Mouse (Mus musculus) limb, embryonic 13.5 days (tissue): ENCODE data around the gene Ndufaf2. TPM values are rescaled to one million over a fixed set of nuclear protein-coding genes. Genes with fewer than 3 reads are reported as not detected.

Experiments used
- ATAC-seq: fragments of 200-750 bp; cut with Nextera tagmentation; 2 replicates; pipeline ENCODE4 v1.8.0; 2017; ENCODE audit warnings: low read depth, moderate number of reproducible peaks, moderate TSS enrichment; ENCODE audit not compliant: low FRiP score
- H3K27ac ChIP-seq: fragments of 300-500 bp; sonication (generic); 2 replicates; pipeline ENCODE4 v1.5.1; 2015; ENCODE audit warnings: inconsistent platforms, mild to moderate bottlenecking, moderate library complexity
- H3K27me3 ChIP-seq: fragments of 300-500 bp; sonication (generic); 2 replicates; pipeline ENCODE4 v1.6.1; 2015; ENCODE audit warnings: mild to moderate bottlenecking, inconsistent platforms
- H3K36me3 ChIP-seq: fragments of 300-500 bp; sonication (generic); 2 replicates; pipeline ENCODE4 v1.6.1; 2015; ENCODE audit warnings: inconsistent platforms, mild to moderate bottlenecking, moderate library complexity
- H3K4me1 ChIP-seq: fragments of 300-500 bp; sonication (generic); 2 replicates; pipeline ENCODE4 v1.6.1; 2015; ENCODE audit warnings: inconsistent platforms
- H3K4me2 ChIP-seq: fragments of 300-500 bp; sonication (generic); replicated peaks from 2 replicates; pipeline ENCODE4 v1.6.1; 2015; ENCODE audit warnings: inconsistent platforms, mild to moderate bottlenecking, moderate library complexity
- H3K4me3 ChIP-seq: fragments of 300-500 bp; sonication (generic); 2 replicates; pipeline ENCODE4 v1.5.1; 2015; ENCODE audit warnings: moderate library complexity, mild to moderate bottlenecking, inconsistent platforms
- H3K9ac ChIP-seq: fragments of 300-500 bp; sonication (generic); 2 replicates; pipeline ENCODE4 v1.6.1; 2015; ENCODE audit warnings: mild to moderate bottlenecking, inconsistent platforms
- H3K9me3 ChIP-seq: fragments of 300-500 bp; sonication (generic); 2 replicates; pipeline ENCODE4 v1.6.1; 2016; ENCODE audit warnings: inconsistent platforms
- WGBS: fragments of 180-500 bp; shearing (Covaris S2); methylation state at CpG from one replicate; pipeline ENCODE4 v1.1.7; 2015; 5-methylcytosine and 5-hydroxymethylcytosine counted together
- polyA plus RNA-seq: library from polyadenylated mRNA; unstranded; fragments of >200 nt; fragmentation: Nextera tagmentation; extraction: Ambion mirVana; gene quantifications from 2 replicates; pipeline ENCODE4 v1.2.1, GENCODE M21; 2015

Gene Ndufaf2
- polyA plus RNA-seq, 1 experiment from 2014 or later: 88.5 TPM

DNA sequence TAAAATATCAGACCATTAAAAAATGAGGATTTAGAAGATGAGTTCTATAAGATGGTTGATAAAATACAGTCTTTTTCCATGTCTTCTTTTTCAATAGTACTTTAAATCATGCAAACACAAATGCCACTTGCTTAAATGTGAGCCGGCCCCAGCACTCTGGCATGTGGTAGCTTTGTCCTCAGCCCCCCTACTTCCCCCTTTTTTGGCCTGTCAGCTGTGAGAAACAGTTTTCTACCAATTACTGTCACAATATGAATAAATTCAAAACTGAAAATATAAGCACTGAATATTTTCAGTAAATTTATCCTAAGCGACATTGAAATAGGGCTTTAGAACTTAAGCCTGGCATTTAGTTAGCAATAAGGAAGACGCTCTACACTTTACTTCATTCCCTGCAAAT, 44.2 kb downstream of the Ndufaf2 start:
- ATAC-seq: no peak
- no peaks in the 10 kb centered on the region for H3K9me3 ChIP-seq
- H3K27me3 ChIP-seq: no peaks in the 10 kb centered on the region
- WGBS: 79% methylated on average over 3 of the region's 3 CpGs
- no peaks in the 10 kb centered on the region for H3K4me1 ChIP-seq
- no peak overlapping the region for H3K4me3 ChIP-seq
- no peaks in the 10 kb centered on the region for H3K36me3 ChIP-seq
- H3K27ac ChIP-seq: no peak overlapping the region
- no peak overlapping the region for H3K4me2 ChIP-seq
- no peak overlapping the region for H3K9ac ChIP-seq

DNA sequence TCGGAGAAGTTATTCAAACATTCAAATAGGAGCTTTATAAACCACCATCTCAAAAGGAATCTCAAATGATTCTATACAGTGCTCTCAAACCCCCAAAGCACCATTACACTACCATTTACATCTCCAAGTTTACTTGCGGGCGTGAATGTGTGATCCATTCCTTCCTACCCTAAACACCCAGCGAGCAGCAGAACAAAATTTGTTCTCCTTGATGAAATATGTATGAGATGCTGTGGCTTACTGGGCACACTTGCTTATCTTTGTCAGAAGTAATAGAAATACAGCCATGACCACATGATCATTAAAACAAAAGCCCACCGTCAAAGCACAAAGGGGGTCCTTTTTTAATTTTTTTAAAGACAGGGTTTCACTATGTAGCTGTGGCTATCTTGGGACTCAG, 44.9 kb downstream of the Ndufaf2 start:
- no peak overlapping the region for H3K4me2 ChIP-seq
- ATAC-seq: no peak
- no peaks in the 10 kb centered on the region for H3K9me3 ChIP-seq
- no peaks in the 10 kb centered on the region for H3K36me3 ChIP-seq
- H3K27me3 ChIP-seq: no peaks in the 10 kb centered on the region
- H3K4me3 ChIP-seq: no peak overlapping the region
- H3K27ac ChIP-seq: no peak overlapping the region
- H3K4me1 ChIP-seq: no peaks in the 10 kb centered on the region
- 91% methylated on average over 5 of the region's 5 CpGs for WGBS
- H3K9ac ChIP-seq: no peak overlapping the region

DNA sequence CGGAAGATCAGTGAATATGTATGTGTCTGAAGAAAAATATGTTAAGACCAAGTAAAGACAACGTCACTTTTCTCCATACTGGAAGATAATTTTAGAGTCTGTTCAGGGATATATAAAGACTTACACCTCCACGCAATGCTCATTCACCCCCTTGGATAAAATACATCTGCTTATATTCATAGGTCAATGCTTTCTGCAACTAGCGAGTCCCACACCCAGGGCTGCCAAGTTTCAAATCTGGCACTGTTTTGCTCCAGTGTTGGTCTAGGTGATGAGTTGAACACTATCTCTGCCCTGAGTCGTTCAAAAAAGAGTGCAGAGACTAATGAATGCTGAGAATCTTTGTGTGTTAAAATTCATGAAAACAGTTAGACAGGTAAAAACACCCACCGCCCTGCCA, 47.5 kb downstream of the Ndufaf2 start:
- Histone ChIP-seq H3K36me3 (no peaks in the 10 kb centered on the region), H3K9ac (no peak overlapping the region), H3K27ac (no peak overlapping the region), H3K27me3 (no peaks in the 10 kb centered on the region), H3K4me1 (peaks cover 4% of the 10 kb centered on the region; the same call in 1 of the 2 replicates), H3K4me3 (no peak overlapping the region), H3K4me2 (no peak overlapping the region), H3K9me3 (no peaks in the 10 kb centered on the region)
- no peak for ATAC-seq
- 88% methylated on average over 6 of the region's 6 CpGs for WGBS

DNA sequence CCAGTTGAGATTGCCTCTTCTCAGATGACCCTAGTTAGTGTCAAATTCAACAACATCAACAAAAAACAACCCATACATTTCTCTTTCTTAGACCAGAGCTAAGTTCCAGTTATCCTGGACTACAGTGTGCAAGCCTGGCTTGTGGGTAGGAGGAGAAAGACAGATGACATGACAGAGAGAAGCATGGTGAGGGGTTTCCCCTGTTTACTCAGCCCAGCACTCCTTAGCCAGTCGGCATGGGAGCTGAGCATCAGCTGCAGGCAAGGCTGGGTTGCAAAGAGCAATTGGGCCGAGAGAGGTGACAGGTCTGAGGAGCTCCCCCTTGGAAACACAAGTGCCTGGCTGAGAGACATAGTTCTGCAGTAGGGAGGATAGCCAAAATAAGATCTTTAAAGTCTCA, 57.7 kb downstream of the Ndufaf2 start:
- H3K4me1 ChIP-seq: peaks cover 10% of the 10 kb centered on the region; the same call in 1 of the 2 replicates
- no peak overlapping the region for H3K27ac ChIP-seq
- 36% methylated on average over 2 of the region's 2 CpGs for WGBS
- ATAC-seq: no peak
- no peaks in the 10 kb centered on the region for H3K27me3 ChIP-seq
- H3K4me3 ChIP-seq: no peak overlapping the region
- H3K4me2 ChIP-seq: no peak overlapping the region
- no peak overlapping the region for H3K9ac ChIP-seq
- no peaks in the 10 kb centered on the region for H3K36me3 ChIP-seq
- no peaks in the 10 kb centered on the region for H3K9me3 ChIP-seq

DNA sequence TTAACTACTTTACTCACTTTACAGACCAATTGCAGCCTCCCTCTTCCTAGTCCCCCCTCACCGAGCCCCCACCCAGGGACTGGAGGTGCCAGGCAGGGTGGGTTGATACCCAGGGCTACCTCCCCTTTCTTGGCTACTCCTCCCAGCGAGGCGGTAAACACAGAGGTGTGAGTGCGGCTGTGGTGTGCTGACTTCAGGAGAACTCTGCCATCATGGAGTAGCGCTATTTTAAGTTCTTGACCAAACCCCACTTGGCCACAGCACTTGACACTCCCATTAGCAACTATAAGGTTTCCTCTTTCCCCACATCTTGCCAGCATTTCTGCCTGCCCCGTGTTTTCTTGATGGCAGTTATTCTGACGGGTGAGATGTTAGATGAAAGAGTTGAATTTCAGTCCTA, 62.0 kb downstream of the Ndufaf2 start:
- H3K27ac ChIP-seq: no peak overlapping the region
- H3K36me3 ChIP-seq: no peaks in the 10 kb centered on the region
- no peaks in the 10 kb centered on the region for H3K27me3 ChIP-seq
- no peak overlapping the region for H3K4me2 ChIP-seq
- no peak overlapping the region for H3K4me3 ChIP-seq
- peaks cover 10% of the 10 kb centered on the region; the same call in 1 of the 2 replicates for H3K4me1 ChIP-seq
- H3K9ac ChIP-seq: no peak overlapping the region
- H3K9me3 ChIP-seq: no peaks in the 10 kb centered on the region
- 57% methylated on average over 7 of the region's 7 CpGs for WGBS
- no peak for ATAC-seq

DNA sequence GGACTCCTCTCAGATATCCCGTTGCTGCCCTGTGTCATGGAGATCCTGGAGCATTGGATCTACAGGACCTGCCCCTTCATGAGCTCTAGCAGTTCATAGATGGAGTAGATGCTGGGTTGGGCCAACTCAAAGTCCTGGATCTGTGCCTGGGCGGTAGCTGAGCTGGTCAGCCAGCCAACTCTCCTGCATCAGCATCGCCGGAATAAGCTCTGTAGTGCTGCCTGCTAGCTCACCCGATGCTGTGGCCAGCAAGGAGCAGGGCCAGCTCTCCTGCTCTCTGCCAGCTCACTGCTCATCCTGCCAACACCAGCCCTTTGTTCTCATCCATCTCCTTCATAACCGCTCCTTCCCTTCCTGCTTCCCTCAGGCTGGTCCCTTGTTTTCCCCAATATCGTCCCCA, 62.8 kb downstream of the Ndufaf2 start:
- ATAC-seq: no peak
- H3K4me2 ChIP-seq: no peak overlapping the region
- H3K27ac ChIP-seq: no peak overlapping the region
- H3K36me3 ChIP-seq: no peaks in the 10 kb centered on the region
- H3K4me1 ChIP-seq: peaks cover 7% of the 10 kb centered on the region; the same call in 1 of the 2 replicates
- no peak overlapping the region for H3K4me3 ChIP-seq
- 90% methylated on average over 7 of the region's 7 CpGs for WGBS
- H3K27me3 ChIP-seq: no peaks in the 10 kb centered on the region
- H3K9me3 ChIP-seq: no peaks in the 10 kb centered on the region
- no peak overlapping the region for H3K9ac ChIP-seq

DNA sequence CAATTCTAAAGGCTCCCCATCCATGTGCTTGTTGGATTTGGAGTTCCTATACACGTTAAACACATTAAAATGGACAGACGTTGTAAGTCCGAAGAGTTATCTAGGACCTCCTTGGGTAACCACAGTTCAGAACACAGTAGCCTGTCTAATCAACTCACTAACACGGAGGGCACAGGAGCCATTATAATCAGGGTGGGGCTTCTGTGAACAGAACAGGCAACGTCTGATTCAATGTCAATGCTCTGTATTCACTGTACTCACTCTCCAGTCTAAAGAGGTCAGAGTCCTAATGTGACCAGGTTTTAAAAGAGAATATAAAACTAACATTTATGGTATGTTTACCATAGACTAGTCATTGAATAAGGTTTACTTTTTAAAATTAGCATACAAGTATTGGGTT, 63.7 kb downstream of the Ndufaf2 start:
- no peak overlapping the region for H3K4me2 ChIP-seq
- H3K4me1 ChIP-seq: peaks cover 4% of the 10 kb centered on the region; the same call in 1 of the 2 replicates
- H3K36me3 ChIP-seq: peaks cover 3% of the 10 kb centered on the region; the same call in 1 of the 2 replicates
- H3K9me3 ChIP-seq: no peaks in the 10 kb centered on the region
- ATAC-seq: no peak
- H3K27me3 ChIP-seq: no peaks in the 10 kb centered on the region
- no peak overlapping the region for H3K9ac ChIP-seq
- H3K27ac ChIP-seq: no peak overlapping the region
- no peak overlapping the region for H3K4me3 ChIP-seq
- 92% methylated on average over 5 of the region's 5 CpGs for WGBS

DNA sequence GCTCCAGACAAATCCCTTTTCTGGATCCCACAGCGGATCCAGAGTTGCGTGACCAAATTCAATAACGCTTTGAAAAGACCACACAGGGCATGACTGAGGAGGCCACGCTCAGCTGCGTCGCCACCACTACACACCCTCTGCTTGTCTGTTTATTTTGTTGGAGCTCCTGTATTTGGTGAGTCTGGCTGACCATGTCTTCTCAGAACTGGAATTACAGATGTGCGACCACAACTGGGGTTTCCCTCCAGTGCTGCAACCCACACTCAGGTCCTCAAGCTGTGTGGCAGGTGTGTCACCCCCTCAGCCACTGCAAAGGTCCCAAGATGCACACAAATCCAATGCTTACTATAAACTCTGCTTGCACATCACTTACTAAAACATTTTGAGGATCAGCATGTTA, 66.1 kb downstream of the Ndufaf2 start:
- Histone ChIP-seq H3K4me2 (no peak overlapping the region), H3K9me3 (no peaks in the 10 kb centered on the region), H3K9ac (no peak overlapping the region), H3K4me3 (no peak overlapping the region), H3K27ac (no peak overlapping the region), H3K4me1 (peaks cover 4% of the 10 kb centered on the region; the same call in 1 of the 2 replicates), H3K27me3 (no peaks in the 10 kb centered on the region), H3K36me3 (peaks cover 3% of the 10 kb centered on the region; the same call in 1 of the 2 replicates)
- ATAC-seq: no peak
- 90% methylated on average over 7 of the region's 7 CpGs for WGBS

DNA sequence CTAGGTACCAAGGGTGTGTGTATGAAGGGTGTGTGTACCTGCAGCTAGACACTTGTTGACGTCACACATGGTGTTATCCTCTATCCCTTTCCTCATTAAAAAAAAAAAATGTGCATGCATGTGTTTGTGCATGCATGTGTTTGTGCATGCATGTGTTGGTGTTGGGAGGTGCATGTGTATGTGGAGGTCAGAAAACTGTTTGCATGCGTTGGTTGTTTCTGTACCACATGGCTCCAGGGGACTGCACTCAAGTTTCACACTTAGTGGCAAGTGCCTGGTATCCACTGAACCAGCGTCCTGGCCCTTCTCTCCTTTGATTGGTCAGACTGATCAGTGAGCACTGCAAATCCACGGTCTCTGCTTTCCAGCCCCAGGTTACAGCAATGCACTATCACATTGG, 71.7 kb downstream of the Ndufaf2 start:
- no peak for ATAC-seq
- Histone ChIP-seq H3K27me3 (no peaks in the 10 kb centered on the region), H3K36me3 (peaks cover 3% of the 10 kb centered on the region; the same call in 1 of the 2 replicates), H3K9ac (no peak overlapping the region), H3K4me2 (no peak overlapping the region), H3K27ac (no peak overlapping the region), H3K4me3 (no peak overlapping the region), H3K9me3 (no peaks in the 10 kb centered on the region), H3K4me1 (no peaks in the 10 kb centered on the region)
- 54% methylated on average over 4 of the region's 4 CpGs for WGBS

DNA sequence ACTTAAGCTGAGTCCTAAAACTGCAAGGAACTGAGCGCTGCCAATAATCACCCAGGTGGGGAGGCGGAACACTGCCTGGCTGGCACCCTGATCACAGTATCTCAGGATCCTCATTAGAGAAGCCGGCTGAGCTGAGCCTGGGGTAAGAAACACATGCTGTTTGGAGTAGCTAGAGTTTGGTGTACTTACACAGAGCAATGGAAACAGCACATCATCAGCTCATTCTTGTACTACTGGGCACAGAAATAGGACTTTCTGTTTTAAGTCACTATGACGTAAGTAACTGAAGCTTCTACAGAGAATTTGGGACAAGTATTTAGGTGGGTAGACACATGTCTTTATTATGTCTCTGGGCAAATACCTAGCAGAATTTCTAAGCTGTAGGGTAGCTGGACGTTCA, 72.4 kb downstream of the Ndufaf2 start:
- 77% methylated on average over 5 of the region's 5 CpGs for WGBS
- no peaks in the 10 kb centered on the region for H3K9me3 ChIP-seq
- H3K9ac ChIP-seq: no peak overlapping the region
- H3K27me3 ChIP-seq: no peaks in the 10 kb centered on the region
- H3K36me3 ChIP-seq: peaks cover 3% of the 10 kb centered on the region; the same call in 1 of the 2 replicates
- no peak overlapping the region for H3K4me2 ChIP-seq
- H3K4me3 ChIP-seq: no peak overlapping the region
- ATAC-seq: no peak
- H3K27ac ChIP-seq: no peak overlapping the region
- no peaks in the 10 kb centered on the region for H3K4me1 ChIP-seq

DNA sequence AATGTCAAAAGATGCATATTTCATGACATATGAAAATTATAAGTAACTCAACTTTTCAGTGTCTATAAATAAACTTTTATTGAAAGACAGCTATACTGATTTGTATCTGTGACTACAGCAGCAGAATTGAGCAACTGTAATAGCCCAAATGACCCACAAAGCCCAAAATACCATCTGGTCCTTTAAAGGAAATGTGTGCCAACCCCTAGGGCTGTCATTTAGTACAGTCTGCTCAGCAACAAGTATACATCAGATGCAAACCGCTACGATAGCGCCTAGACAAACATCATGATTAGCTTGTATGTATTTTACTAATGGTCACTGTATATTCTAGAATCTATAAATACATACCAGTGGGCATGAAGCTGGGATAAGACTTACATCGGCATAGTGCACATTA, 74.3 kb downstream of the Ndufaf2 start:
- Histone ChIP-seq H3K4me2 (no peak overlapping the region), H3K9ac (no peak overlapping the region), H3K36me3 (no peaks in the 10 kb centered on the region), H3K4me1 (peaks cover 6% of the 10 kb centered on the region; the same call in 1 of the 2 replicates), H3K27ac (no peak overlapping the region), H3K9me3 (no peaks in the 10 kb centered on the region), H3K4me3 (no peak overlapping the region), H3K27me3 (no peaks in the 10 kb centered on the region)
- 91% methylated on average over 4 of the region's 4 CpGs for WGBS
- ATAC-seq: no peak

DNA sequence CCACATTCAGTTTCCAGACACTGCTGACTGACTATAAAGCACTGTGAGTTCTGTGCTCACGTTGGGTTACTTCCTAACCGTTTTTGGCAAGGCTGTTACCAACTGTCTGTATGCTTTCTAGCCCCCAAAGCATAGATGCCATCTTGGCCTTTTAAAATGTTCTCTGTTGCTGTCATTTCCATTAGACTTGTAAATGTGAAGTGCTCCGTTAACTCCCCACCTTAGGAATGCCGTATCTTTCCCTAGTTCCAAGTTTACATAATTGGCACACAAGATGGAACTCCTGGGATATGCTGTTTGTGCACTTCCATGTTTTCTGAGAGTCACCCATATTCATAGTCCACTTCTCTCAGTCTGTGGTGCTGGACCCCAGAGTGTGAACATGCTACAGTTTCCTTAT, 80.5 kb downstream of the Ndufaf2 start:
- Histone ChIP-seq H3K4me2 (no peak overlapping the region), H3K9ac (no peak overlapping the region), H3K36me3 (no peaks in the 10 kb centered on the region), H3K27ac (no peak overlapping the region), H3K27me3 (no peaks in the 10 kb centered on the region), H3K4me1 (peaks cover 9% of the 10 kb centered on the region; the same call in 1 of the 2 replicates), H3K4me3 (no peak overlapping the region), H3K9me3 (no peaks in the 10 kb centered on the region)
- 80% methylated on average over 4 of the region's 4 CpGs for WGBS
- ATAC-seq: no peak

DNA sequence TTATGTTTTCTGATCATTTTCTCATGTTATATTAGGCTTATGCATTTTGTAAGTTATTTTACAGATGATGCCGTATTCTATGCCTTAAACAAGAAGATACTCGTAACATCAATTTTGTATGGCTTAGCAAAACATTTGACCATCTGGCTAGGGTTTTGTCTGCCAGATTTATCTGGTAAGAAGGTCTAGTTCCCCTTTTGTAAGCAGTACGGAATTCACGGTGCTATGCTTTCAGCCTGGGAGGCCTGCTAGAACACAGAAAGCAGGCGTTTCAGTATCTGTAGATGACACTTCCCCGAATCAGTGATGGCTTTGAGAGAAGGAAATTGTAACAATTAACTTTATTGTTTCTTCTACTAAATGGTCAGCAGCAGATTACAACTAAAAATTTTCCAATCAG, 80.9 kb downstream of the Ndufaf2 start:
- 83% methylated on average over 6 of the region's 6 CpGs for WGBS
- no peaks in the 10 kb centered on the region for H3K36me3 ChIP-seq

More for the DNA sequence above, 80.9 kb downstream of the Ndufaf2 start:
- Histone ChIP-seq H3K9ac (no peak overlapping the region), H3K27ac (no peak overlapping the region), H3K9me3 (no peaks in the 10 kb centered on the region), H3K27me3 (no peaks in the 10 kb centered on the region), H3K4me3 (no peak overlapping the region), H3K4me2 (no peak overlapping the region), H3K4me1 (peaks cover 9% of the 10 kb centered on the region; the same call in 1 of the 2 replicates)
- ATAC-seq: no peak
